Mouse (Mus musculus): ENCODE results near the gene Lrrc8a.

Lrrc8a gene

DNA sequence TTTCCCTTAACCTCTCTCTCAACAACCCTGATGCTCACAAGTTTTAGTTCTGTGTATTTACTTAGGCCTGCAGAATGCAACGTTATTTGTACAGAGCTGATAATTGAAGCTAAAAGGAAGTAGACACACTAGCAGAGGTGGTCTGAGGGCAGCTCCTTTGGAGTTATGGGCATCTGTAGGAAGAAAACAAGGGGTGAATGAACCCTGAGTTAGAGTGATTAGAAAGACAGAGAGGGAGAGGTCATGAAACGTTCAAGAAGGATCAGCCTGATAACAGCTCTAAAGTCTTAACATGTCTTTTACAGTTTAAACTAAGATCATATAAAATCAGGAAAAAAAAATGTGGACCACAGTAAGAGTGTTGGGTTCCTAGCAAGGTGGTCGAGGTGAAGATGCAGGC lies 71.8 kb downstream of the Lrrc8a start:
- no peak for DNase-seq

DNA sequence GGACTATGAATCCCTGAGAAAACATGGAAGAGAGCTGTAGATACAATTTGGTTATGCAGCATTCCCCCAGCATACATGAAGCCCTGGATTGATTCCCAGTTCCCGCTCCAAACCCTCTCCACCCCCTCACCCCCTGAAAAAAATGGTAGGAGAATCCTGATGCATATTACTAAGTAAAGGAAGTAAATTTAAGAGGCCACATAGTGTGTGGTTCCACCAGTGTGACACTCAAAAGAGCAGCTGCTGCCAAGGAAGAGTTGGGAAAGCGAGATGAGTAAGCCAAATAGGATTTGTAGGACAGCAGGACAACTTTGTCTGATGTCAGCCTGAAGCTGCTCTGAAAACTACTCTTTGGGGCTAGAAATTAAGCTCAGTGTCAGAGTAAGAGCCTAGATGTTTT lies 74.0 kb downstream of the Lrrc8a start:
- DNase-seq: no peak

Measured in kidney, postnatal 36 days (tissue).